Mouse (Mus musculus) forebrain, embryonic 11.5 days (tissue): ENCODE measurements around the gene Cryba1. TPM values are rescaled to one million over a fixed set of nuclear protein-coding genes. Genes with fewer than 3 reads are reported as not detected.
A peak's percentile ranks its signal among the peaks of the same experiment; 100 is the strongest.

Experiments used
- ATAC-seq: fragments of 200-750 bp; cut with Nextera tagmentation; replicated peaks from 2 replicates; pipeline ENCODE4 v1.8.0; 2017; ENCODE audit warnings: moderate TSS enrichment; ENCODE audit not compliant: low FRiP score
- DNase-seq: peaks from one replicate; pipeline ENCODE4 v3.0.0-alpha.2; 2017; ENCODE audit warnings: low spot score
- H3K27ac ChIP-seq: fragments of 300-500 bp; sonication (generic); 2 replicates; pipeline ENCODE4 v1.5.1; 2014; ENCODE audit warnings: low read depth, low read length
- H3K27me3 ChIP-seq: fragments of 300-500 bp; sonication (generic); 2 replicates; pipeline ENCODE4 v1.6.1; 2014; ENCODE audit warnings: mild to moderate bottlenecking, low read length, mixed read lengths; ENCODE audit not compliant: control insufficient read depth, insufficient read depth
- H3K36me3 ChIP-seq: fragments of 300-500 bp; sonication (generic); 2 replicates; pipeline ENCODE4 v1.6.1; 2014; ENCODE audit warnings: mild to moderate bottlenecking, low read length, moderate library complexity, mixed read lengths; ENCODE audit not compliant: control insufficient read depth, insufficient read depth
- H3K4me1 ChIP-seq: fragments of 300-500 bp; sonication (generic); replicated peaks from 2 replicates; pipeline ENCODE4 v1.6.1; 2014; ENCODE audit warnings: low read length, mixed read lengths; ENCODE audit not compliant: control insufficient read depth, insufficient read depth
- H3K4me2 ChIP-seq: fragments of 300-500 bp; sonication (generic); 2 replicates; pipeline ENCODE4 v1.6.1; 2014; ENCODE audit warnings: low read depth, mild to moderate bottlenecking, low read length, moderate library complexity, mixed read lengths; ENCODE audit not compliant: severe bottlenecking
- H3K4me3 ChIP-seq: fragments of 300-500 bp; sonication (generic); 2 replicates; pipeline ENCODE4 v1.5.1; 2014; ENCODE audit warnings: low read depth, low read length
- H3K9ac ChIP-seq: fragments of 300-500 bp; sonication (generic); 2 replicates; pipeline ENCODE4 v1.6.1; 2014; ENCODE audit warnings: low read length
- H3K9me3 ChIP-seq: fragments of 300-500 bp; sonication (generic); 2 replicates; pipeline ENCODE4 v1.6.1; 2016; ENCODE audit warnings: low read length, mixed read lengths; ENCODE audit not compliant: control insufficient read depth
- WGBS: fragments of 180-500 bp; shearing (Covaris S2); extraction: QIAGEN DNeasy Blood & Tissue Kit; methylation state at CpG from one replicate; pipeline ENCODE4 v1.1.7; 2014; 5-methylcytosine and 5-hydroxymethylcytosine counted together
- polyA plus RNA-seq: library from polyadenylated mRNA; unstranded; fragments of >200 nt; fragmentation: Nextera tagmentation; extraction: Ambion mirVana; gene quantifications from 2 replicates; pipeline ENCODE4 v1.2.1, GENCODE M21; 2014

Cryba1 gene
- polyA plus RNA-seq, 1 experiment from 2014 or later: 0.61 TPM

DNA sequence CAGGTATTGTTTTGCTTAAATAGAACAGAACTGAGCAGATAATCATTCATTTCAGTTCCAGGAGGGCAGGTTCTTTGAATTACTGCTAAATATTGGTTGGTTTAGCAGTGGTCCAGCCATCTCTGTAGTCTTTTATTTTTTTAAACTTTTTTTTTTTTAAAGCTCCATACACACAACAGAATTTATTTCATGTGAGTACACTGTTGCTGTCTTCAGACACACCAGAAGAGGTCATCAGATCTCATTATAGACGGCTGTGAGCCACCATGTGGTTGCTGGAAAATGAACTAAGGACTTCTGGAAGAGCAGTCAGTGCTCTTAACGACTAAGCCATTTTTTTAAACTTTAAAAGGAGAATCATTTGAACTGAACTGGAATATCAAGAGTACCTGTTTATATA is 27.9 kb downstream of the Cryba1 start:
- H3K4me3 ChIP-seq: no peak overlapping the region
- ATAC-seq: no peak
- 85% methylated on average over 2 of the region's 2 CpGs for WGBS
- H3K9me3 ChIP-seq: no peaks in the 10 kb centered on the region
- H3K27me3 ChIP-seq: no peaks in the 10 kb centered on the region
- DNase-seq: no peak
- H3K9ac ChIP-seq: no peak overlapping the region
- H3K4me2 ChIP-seq: no peak overlapping the region
- H3K36me3 ChIP-seq: peaks cover 28% of the 10 kb centered on the region
- 0 out of 2 replicates have a peak, but pooled peaks cover 2% of the 10 kb centered on the region for H3K4me1 ChIP-seq
- no peak overlapping the region for H3K27ac ChIP-seq

- WGBS: 93% methylated on average over 3 of the region's 3 CpGs
- no peak overlapping the region for H3K4me3 ChIP-seq
- ATAC-seq: no peak
- H3K9me3 ChIP-seq: no peaks in the 10 kb centered on the region
- DNase-seq: no peak
- H3K27me3 ChIP-seq: no peaks in the 10 kb centered on the region
- peaks cover 34% of the 10 kb centered on the region for H3K36me3 ChIP-seq
- H3K9ac ChIP-seq: no peak overlapping the region
- 0 out of 2 replicates have a peak, but pooled peaks cover 5% of the 10 kb centered on the region for H3K4me1 ChIP-seq
- H3K27ac ChIP-seq: no peak overlapping the region
- no peak overlapping the region for H3K4me2 ChIP-seq
Observed at GRCm38 (mm10) chr11:77693026-77693425, 32.1 kb downstream of the Cryba1 start.

- Histone ChIP-seq H3K4me2 (peak overlapping the region; percentile 64), H3K4me3 (peak overlapping the region; percentile 99), H3K36me3 (peaks cover 10% of the 10 kb centered on the region), H3K9me3 (no peaks in the 10 kb centered on the region), H3K9ac (peak overlapping the region; percentile 99), H3K4me1 (0 out of 2 replicates have a peak, but pooled peaks cover 3% of the 10 kb centered on the region), H3K27me3 (no peaks in the 10 kb centered on the region), H3K27ac (peak overlapping the region; percentile 94)
- ATAC-seq (no peak), DNase-seq (peak; percentile 79)
- WGBS: 0% methylated on average over 32 of the region's 40 CpGs
Observed at GRCm38 (mm10) chr11:77687541-77688131, 37.4 kb downstream of the Cryba1 start.

DNA sequence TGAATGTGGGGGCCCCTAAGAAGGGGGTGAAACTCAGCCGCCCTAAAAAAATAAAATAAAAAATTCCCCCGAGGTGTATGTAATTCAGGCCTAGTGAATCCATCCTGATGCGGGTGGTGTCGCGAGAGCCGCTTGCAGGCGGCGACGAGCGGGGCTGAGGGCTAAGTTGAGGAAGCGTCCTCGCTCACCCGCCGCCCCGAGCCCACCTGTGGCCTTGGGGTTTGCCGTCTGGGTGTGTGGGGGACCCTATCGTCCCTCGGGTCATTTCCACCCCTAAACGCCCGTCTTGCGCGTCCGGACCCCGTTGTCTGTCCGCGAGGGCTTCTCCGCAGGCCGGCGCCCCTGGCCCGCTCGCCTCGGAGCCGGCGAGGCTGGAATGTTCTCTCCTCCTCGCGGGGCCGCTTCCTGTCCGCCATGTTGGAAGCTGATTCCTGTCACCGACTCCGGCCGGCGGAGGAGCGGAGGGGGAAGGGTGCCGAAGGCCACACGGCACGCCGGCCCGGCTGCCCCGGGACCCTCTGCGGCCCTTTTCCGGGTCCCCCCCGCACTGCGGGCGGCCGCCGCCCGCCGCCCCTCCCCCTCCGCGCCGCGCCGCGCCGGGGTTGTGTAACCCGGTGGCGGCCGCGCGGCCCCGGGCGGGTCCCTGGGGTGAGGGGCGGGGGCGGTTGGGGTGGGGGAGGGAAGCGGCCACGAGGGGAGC is 38.1 kb downstream of the Cryba1 start:
- H3K4me2 ChIP-seq: peak overlapping the region; percentile 64
- DNase-seq: peak; percentile 87
- 1% methylated on average over 57 of the region's 76 CpGs for WGBS
- H3K9me3 ChIP-seq: no peaks in the 10 kb centered on the region
- H3K36me3 ChIP-seq: peaks cover 4% of the 10 kb centered on the region; the same call in 1 of the 2 replicates
- H3K4me1 ChIP-seq: 0 out of 2 replicates have a peak, but pooled peaks cover 3% of the 10 kb centered on the region
- H3K9ac ChIP-seq: peak overlapping the region; percentile 99
- peak overlapping the region; percentile 99 for H3K4me3 ChIP-seq
- peak overlapping the region; percentile 94 for H3K27ac ChIP-seq
- no peaks in the 10 kb centered on the region for H3K27me3 ChIP-seq
- peak; percentile 42 for ATAC-seq

- Histone ChIP-seq H3K4me3 (peak overlapping the region; percentile 99), H3K36me3 (no peaks in the 10 kb centered on the region; the same call in 1 of the 2 replicates), H3K4me1 (0 out of 2 replicates have a peak, but pooled peaks cover 3% of the 10 kb centered on the region), H3K27me3 (no peaks in the 10 kb centered on the region), H3K9me3 (no peaks in the 10 kb centered on the region), H3K4me2 (peak overlapping the region; percentile 64), H3K27ac (peak overlapping the region; percentile 94), H3K9ac (peak overlapping the region; percentile 99)
- peak; percentile 80 for DNase-seq
- peak; percentile 56 for ATAC-seq
- WGBS: 1% methylated on average over 22 of the region's 30 CpGs
Observed at GRCm38 (mm10) chr11:77686346-77686840, 38.7 kb downstream of the Cryba1 start.

DNA sequence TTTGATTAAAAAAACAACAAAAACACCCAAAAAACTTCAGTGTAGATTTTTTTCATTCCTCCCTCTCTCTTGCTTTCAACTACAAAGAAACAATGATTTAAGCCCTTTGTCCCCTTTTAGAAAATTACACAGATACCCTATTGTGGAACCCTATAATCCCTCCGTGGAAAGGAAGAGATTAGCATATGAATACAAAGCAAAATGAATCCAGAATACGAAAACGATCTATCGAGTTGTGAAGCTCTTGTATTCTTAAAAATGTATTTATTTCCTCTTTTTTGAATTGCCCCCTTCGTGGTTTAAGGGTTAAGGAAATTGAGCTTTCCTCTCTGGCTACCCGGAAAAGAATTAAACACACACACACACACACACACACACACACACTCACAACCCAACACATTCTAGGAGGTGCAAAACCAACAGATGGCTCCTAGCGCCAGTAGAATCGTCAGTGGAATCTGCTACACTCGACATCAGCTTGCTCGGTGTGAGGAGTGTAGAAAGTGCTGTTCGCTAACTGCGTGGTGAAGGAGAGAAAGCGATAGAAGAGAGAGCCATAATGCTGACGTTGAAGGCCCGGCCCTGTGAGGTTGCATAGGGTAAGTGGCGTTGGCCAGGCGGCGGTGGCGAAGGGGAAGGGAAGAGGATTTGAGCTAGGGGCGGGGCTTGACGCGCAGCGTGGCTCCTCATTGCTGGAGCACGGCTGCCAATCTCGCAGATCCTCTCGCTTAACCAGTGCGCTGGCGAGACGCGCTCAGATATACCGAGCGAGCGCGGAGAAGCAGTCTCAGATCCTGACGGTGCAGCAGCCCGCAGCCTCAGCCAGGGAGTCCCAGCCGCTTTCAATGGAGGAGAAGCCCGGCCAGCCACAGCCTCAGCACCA is 39.5 kb downstream of the Cryba1 start, which contains the start of gene Nufip2:
Gene Nufip2 (plus strand): TSS at position 773 of the 883 bp plus-strand sequence.
- 0 out of 2 replicates have a peak, but pooled peaks cover 3% of the 10 kb centered on the region for H3K4me1 ChIP-seq
- H3K36me3 ChIP-seq: no peaks in the 10 kb centered on the region
- peak within 1 kb of the TSS; percentile 94 for H3K27ac ChIP-seq
- H3K4me3 ChIP-seq: peak within 1 kb of the TSS; percentile 99
- ATAC-seq (peak; percentile 98), DNase-seq (peak; percentile 100)
- under 1% methylated on average over 38 of the region's 38 CpGs for WGBS
- no peaks in the 10 kb centered on the region for H3K27me3 ChIP-seq
- H3K4me2 ChIP-seq: peak within 1 kb of the TSS; percentile 64
- H3K9ac ChIP-seq: peak within 1 kb of the TSS; percentile 99
- H3K9me3 ChIP-seq: no peaks in the 10 kb centered on the region

GRCm38 (mm10) chr11:77684896-77685295 is 40.2 kb downstream of the Cryba1 start:
- Histone ChIP-seq H3K27me3 (no peaks in the 10 kb centered on the region), H3K36me3 (no peaks in the 10 kb centered on the region), H3K9me3 (no peaks in the 10 kb centered on the region), H3K4me3 (no peak overlapping the region), H3K27ac (peak overlapping the region; percentile 94; the same call in 1 of the 2 replicates), H3K4me2 (no peak overlapping the region), H3K4me1 (0 out of 2 replicates have a peak, but pooled peaks cover 3% of the 10 kb centered on the region), H3K9ac (no peak overlapping the region)
- DNase-seq (no peak), ATAC-seq (no peak)
- whole genome bisulfite sequencing: 63% methylated on average over 2 of the region's 2 CpGs

- Histone ChIP-seq H3K9me3 (no peaks in the 10 kb centered on the region), H3K4me2 (no peak overlapping the region), H3K27me3 (no peaks in the 10 kb centered on the region), H3K4me1 (no peaks in the 10 kb centered on the region), H3K36me3 (no peaks in the 10 kb centered on the region), H3K27ac (no peak overlapping the region), H3K4me3 (no peak overlapping the region), H3K9ac (no peak overlapping the region)
- ATAC-seq (no peak), DNase-seq (no peak)
- 5% methylated on average over 2 of the region's 2 CpGs for WGBS
Observed at GRCm38 (mm10) chr11:77680018-77680417, 45.1 kb downstream of the Cryba1 start.
